Mouse (Mus musculus): ENCODE results near the gene Crip1. TPM values are rescaled to one million over a fixed set of nuclear protein-coding genes. Genes with fewer than 3 reads are reported as not detected.

Crip1 gene
- total and polyA plus RNA-seq, 3 experiments = 194 to 429 (median 200) TPM

DNA sequence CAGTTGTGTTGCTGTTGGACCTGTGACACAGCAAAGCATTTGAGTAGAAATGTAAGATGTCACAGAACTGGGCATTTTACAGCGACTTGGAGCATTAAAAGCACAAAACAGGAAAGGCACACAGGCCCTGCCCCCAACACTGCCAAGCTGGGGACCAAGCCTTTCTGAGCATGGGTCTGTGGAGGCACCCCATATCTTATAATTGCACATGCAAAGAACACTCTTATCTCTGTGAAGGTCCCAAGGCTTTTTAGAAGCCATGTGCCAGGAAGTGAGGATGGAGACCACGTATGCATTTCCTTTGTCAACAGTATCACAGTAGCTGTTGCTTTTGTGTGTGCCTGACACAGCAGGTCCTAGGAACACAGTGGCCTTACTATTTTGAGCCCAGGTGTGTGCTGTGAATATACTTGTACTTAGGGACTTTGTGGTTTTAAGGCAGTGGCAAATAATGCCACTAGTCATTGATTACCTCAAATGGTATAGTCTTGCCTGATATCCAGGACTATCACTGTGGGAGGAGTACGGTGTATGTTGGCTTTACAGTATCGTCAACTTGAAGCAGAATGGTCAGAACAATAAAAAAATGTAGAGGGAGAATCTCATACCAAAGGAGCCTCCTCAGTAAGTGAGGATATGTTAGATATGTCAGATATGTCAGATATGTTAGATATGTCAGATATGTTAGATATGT is 38.5 kb upstream of the Crip1 start:
- WGBS = 52% methylated on average over 4 of the region's 4 CpGs
- peaks cover 17% of the 10 kb centered on the region for H3K79me2 ChIP-seq (replicated peaks; ENCODE audit: control insufficient read depth, insufficient read depth, low read length)
- H3K4me1 ChIP-seq (ENCODE audit: control insufficient read depth, insufficient read depth, low read length) = peaks cover 20% of the 10 kb centered on the region
- H3K27me3 ChIP-seq (ENCODE audit: control insufficient read depth, insufficient read depth, low read length) = no peaks in the 10 kb centered on the region
- intact Hi-C loops (cut with DNase I) = loop anchor here (10.0 kb wide), 1 partner anchor 233 kb away; no protein-coding TSS in a partner anchor
- H3K4me3 ChIP-seq = no peak overlapping the region
- no peaks in the 10 kb centered on the region; the same call in 1 of the 2 replicates for H3K36me3 ChIP-seq (ENCODE audit: control insufficient read depth, insufficient read depth, low read length)
- TF ChIP-seq CTCF (IDR thresholded peaks at IDR 0.05) = no peak
- TF ChIP-seq POLR2A (IDR thresholded peaks at IDR 0.05; ENCODE audit: insufficient read depth, low read depth, low read length) = no peak
- no peak overlapping the region for H3K27ac ChIP-seq
- no peak for DNase-seq
- no peak overlapping the region for H3K9ac ChIP-seq (ENCODE audit: low read depth, low read length)

DNA sequence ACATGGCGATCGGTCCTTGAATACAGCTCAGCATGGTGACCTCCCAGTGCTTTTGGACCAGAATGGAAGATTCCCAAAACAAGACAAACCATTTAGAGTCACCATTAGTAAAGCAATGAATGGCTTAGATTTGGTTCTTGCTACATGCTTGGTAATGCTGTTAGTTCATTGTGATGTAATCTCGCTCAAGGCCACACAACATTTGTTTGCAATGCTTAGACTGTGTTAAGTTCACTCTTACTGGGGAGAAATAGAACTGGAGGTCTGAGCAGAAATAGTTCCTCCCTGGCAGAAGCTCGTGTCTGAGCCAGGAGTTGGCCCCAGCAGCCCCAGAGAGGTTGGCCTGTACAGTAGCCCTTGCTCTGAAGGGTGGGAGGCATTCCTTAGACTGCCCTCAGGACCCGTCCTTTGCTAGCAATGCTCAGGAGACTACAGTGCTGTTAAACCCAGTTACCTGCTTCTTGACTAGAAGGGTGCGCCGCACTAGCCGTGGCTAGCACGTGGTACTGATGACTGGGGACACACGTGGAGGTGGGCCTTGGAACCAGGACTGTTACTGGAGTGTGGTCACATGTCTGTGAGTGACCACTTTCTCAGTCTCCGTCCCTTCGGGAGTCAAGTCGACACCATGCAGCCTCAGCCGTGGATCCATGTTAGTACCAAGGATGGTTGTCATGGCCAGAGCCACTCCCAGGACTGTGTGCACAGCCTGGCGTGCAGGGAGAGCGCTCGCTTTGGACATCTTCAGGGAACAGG is 37.4 kb upstream of the Crip1 start:
- Histone ChIP-seq H3K4me3 (no peak overlapping the region), H3K4me1 (ENCODE audit: control insufficient read depth, insufficient read depth, low read length) (peaks cover 19% of the 10 kb centered on the region), H3K79me2 (replicated peaks; ENCODE audit: control insufficient read depth, insufficient read depth, low read length) (peaks cover 15% of the 10 kb centered on the region), H3K27ac (no peak overlapping the region), H3K36me3 (ENCODE audit: control insufficient read depth, insufficient read depth, low read length) (no peaks in the 10 kb centered on the region; the same call in 1 of the 2 replicates), H3K9ac (ENCODE audit: low read depth, low read length) (no peak overlapping the region), H3K27me3 (ENCODE audit: control insufficient read depth, insufficient read depth, low read length) (no peaks in the 10 kb centered on the region)
- intact Hi-C loops (cut with DNase I) = loop anchor here (10.0 kb wide), 1 partner anchor 234 kb away; no protein-coding TSS in a partner anchor
- DNase-seq = no peak
- TF ChIP-seq POLR2A (IDR thresholded peaks at IDR 0.05; ENCODE audit: insufficient read depth, low read depth, low read length) (no peak), CTCF (IDR thresholded peaks at IDR 0.05) (no peak), EP300 (IDR thresholded peaks at IDR 0.05; ENCODE audit: insufficient read depth, low read depth, low read length) (no peak)
- WGBS = 77% methylated on average over 17 of the region's 17 CpGs

DNA sequence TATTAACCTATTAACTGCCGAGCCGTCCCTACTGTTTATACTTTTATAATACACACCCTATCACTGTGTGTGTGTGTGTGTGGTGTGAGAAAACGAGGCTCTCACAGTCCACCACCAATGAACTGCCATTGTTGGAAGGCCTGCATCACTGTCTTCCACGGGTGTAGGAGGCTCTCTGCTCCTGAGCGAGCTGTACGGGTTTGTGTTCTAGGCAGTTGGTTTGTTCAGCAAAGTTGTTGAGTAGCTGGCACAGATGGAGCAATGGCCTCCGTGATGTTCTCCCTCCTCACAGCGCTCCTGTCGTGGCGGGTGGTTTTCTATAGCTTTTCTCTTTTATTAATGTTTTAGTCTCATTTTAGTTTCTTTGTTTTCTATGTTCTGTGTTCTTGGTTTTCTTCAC is 36.3 kb upstream of the Crip1 start:
- intact Hi-C loops (cut with DNase I) = loop anchor here (10.0 kb wide), 1 partner anchor 235 kb away; no protein-coding TSS in a partner anchor
- peaks cover 12% of the 10 kb centered on the region for H3K79me2 ChIP-seq (replicated peaks; ENCODE audit: control insufficient read depth, insufficient read depth, low read length)
- H3K36me3 ChIP-seq (ENCODE audit: control insufficient read depth, insufficient read depth, low read length) = no peaks in the 10 kb centered on the region; the same call in 1 of the 2 replicates
- TF ChIP-seq CTCF (IDR thresholded peaks at IDR 0.05) = no peak
- no peak for TF ChIP-seq EP300 (IDR thresholded peaks at IDR 0.05; ENCODE audit: insufficient read depth, low read depth, low read length)
- TF ChIP-seq POLR2A (IDR thresholded peaks at IDR 0.05; ENCODE audit: insufficient read depth, low read depth, low read length) = no peak
- H3K9ac ChIP-seq (ENCODE audit: low read depth, low read length) = no peak overlapping the region
- 87% methylated on average over 10 of the region's 10 CpGs for WGBS
- no peak overlapping the region for H3K27ac ChIP-seq
- H3K4me1 ChIP-seq (ENCODE audit: control insufficient read depth, insufficient read depth, low read length) = peaks cover 16% of the 10 kb centered on the region
- no peaks in the 10 kb centered on the region for H3K27me3 ChIP-seq (ENCODE audit: control insufficient read depth, insufficient read depth, low read length)
- DNase-seq = no peak
- no peak overlapping the region for H3K4me3 ChIP-seq

DNA sequence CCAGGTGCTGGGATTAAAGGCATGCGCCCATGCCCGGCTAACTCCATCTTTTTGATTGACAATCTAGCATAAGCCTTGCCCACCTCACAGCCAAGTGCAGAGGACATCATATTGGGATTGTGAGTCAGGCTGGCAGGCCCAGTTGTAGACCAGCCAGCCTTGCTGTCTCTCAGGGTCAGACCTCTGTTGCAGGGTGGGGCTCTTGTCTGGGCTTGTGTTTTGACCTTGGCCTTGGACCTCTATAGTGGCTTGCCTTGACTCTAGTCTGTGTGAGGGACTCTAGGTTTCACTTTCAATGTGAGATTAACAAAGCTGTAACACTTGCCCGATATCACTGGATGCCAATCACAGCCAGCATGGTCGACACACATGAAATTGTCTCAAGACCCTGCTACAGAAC is 32.0 kb upstream of the Crip1 start:
- DNase-seq = no peak
- 85% methylated on average over 4 of the region's 4 CpGs for WGBS
- H3K27ac ChIP-seq = no peak overlapping the region
- H3K4me1 ChIP-seq (ENCODE audit: control insufficient read depth, insufficient read depth, low read length) = peaks cover 2% of the 10 kb centered on the region; the same call in 1 of the 2 replicates
- intact Hi-C loops (cut with DNase I) = no loop called here
- no peak overlapping the region for H3K4me3 ChIP-seq
- no peaks in the 10 kb centered on the region for H3K36me3 ChIP-seq (ENCODE audit: control insufficient read depth, insufficient read depth, low read length)
- TF ChIP-seq EP300 (IDR thresholded peaks at IDR 0.05; ENCODE audit: insufficient read depth, low read depth, low read length) = no peak
- no peak for TF ChIP-seq CTCF (IDR thresholded peaks at IDR 0.05)
- TF ChIP-seq POLR2A (IDR thresholded peaks at IDR 0.05; ENCODE audit: insufficient read depth, low read depth, low read length) = no peak
- no peak overlapping the region for H3K9ac ChIP-seq (ENCODE audit: low read depth, low read length)
- H3K79me2 ChIP-seq (replicated peaks; ENCODE audit: control insufficient read depth, insufficient read depth, low read length) = peaks cover 6% of the 10 kb centered on the region
- H3K27me3 ChIP-seq (ENCODE audit: control insufficient read depth, insufficient read depth, low read length) = no peaks in the 10 kb centered on the region

DNA sequence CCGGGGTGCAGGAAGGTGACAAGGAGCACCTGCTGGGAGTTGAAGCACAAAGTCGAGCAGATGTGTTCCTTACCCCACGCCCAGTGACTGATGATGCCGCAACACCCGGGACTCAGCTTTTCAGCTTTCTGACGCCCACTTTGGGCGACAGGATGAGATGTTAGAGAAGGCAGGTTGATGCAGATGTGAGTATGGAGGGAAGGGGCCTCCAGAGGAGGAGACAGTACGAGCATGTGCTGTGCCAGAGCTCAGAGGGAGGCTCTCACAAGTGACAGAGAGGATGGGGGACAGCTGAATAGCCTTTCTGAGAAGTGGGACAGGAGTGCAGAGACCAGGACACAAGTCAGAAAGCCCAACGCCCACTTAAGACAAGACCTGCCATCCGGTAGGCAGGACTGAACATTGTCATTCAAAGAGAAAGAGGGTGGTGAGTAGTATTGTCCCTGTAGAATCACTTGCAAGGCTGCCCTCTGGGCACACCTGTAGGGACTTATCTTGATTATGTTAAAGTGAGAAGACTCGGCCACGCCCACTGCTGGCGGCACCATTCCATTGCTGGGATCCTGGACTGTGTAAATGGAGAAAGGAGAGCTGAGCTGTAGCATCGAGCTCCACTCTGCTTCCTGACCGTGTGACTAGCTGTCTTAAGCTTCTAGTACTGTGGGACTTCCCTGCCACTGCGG is 31.1 kb upstream of the Crip1 start:
- H3K36me3 ChIP-seq (ENCODE audit: control insufficient read depth, insufficient read depth, low read length) = no peaks in the 10 kb centered on the region

More for the DNA sequence above, 31.1 kb upstream of the Crip1 start:
- Histone ChIP-seq H3K9ac (ENCODE audit: low read depth, low read length) (no peak overlapping the region), H3K79me2 (replicated peaks; ENCODE audit: control insufficient read depth, insufficient read depth, low read length) (peaks cover 4% of the 10 kb centered on the region), H3K27me3 (ENCODE audit: control insufficient read depth, insufficient read depth, low read length) (no peaks in the 10 kb centered on the region), H3K27ac (no peak overlapping the region), H3K4me1 (ENCODE audit: control insufficient read depth, insufficient read depth, low read length) (peaks cover 4% of the 10 kb centered on the region), H3K4me3 (no peak overlapping the region)
- intact Hi-C loops (cut with DNase I) = no loop called here
- no peak for DNase-seq
- TF ChIP-seq EP300 (IDR thresholded peaks at IDR 0.05; ENCODE audit: insufficient read depth, low read depth, low read length) (no peak), POLR2A (IDR thresholded peaks at IDR 0.05; ENCODE audit: insufficient read depth, low read depth, low read length) (no peak), CTCF (IDR thresholded peaks at IDR 0.05) (no peak)
- 76% methylated on average over 16 of the region's 16 CpGs for WGBS

Data from heart, adult 2 months (tissue).